Mouse (Mus musculus): ENCODE results near the gene Pklr. TPM values are rescaled to one million over a fixed set of nuclear protein-coding genes. Genes with fewer than 3 reads are reported as not detected.
A peak's percentile ranks its signal among the peaks of the same experiment; 100 is the strongest.

The Pklr gene
- polyA plus RNA-seq, 1 experiment from 2014 or later = 91.8 TPM

DNA sequence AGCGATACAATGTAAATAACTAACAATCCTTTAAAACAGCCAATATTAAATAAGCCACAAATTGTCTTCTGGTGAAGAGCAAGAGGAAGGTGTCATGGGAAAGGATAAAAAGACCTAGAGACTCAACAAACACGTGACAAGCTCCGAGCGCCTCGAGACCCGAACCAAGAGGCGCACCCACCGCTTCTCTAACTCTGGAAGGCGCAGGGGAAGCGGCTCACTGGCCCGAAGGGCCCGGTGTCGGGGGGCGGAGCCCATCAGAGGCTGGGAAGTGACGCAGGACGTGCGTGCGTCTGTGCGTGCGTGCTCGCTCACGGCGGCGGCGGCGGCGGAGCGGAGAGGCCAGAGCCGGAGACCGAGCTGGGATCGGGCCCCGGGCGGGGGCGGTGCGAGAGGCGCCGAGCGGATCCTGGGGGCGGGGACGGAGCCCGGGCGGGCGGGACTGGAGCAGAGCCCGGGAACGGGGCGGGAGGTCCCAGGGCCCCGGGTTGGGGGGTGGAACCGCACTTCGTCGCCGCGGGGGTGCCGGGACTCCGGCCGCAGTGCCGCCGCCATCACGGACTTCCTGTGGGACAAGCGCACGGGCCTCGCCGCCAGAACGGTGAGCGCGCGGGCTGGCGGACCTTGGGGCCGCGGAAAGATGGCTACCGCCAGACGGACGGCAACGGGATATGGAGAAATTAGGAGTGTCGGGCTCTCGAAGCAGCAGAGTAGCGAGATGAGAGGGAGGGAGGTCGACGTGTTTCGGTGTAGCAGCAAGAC lies 28.7 kb downstream of the Pklr start, which contains the start of gene Clk2:
TSS of gene Clk2 (plus strand) at position 290 of the 762 bp plus-strand sequence.
- Histone ChIP-seq H3K9ac (ENCODE audit: low read depth, low read length) (peak within 1 kb of the TSS; percentile 75), H3K27ac (ENCODE audit: low read depth, low read length) (peak within 1 kb of the TSS; percentile 92), H3K9me3 (ENCODE audit: control insufficient read depth) (no peaks in the 10 kb centered on the region), H3K4me3 (ENCODE audit: low read depth, low read length) (peak within 1 kb of the TSS; percentile 72), H3K4me1 (replicated peaks; ENCODE audit: control insufficient read depth, insufficient read depth, low read length) (no peaks in the 10 kb centered on the region; the same call in 1 of the 2 replicates), H3K4me2 (replicated peaks; ENCODE audit: low read depth) (peak within 1 kb of the TSS; percentile 59), H3K27me3 (replicated peaks; ENCODE audit: control insufficient read depth, insufficient read depth, low read length) (no peaks in the 10 kb centered on the region), H3K36me3 (ENCODE audit: control insufficient read depth, insufficient read depth) (peaks cover 26% of the 10 kb centered on the region)
- WGBS = under 1% methylated on average over 69 of the region's 79 CpGs
- peak; percentile 96 for ATAC-seq
- TF ChIP-seq CTCF (IDR thresholded peaks at IDR 0.05; ENCODE audit: low read depth) = no peak

DNA sequence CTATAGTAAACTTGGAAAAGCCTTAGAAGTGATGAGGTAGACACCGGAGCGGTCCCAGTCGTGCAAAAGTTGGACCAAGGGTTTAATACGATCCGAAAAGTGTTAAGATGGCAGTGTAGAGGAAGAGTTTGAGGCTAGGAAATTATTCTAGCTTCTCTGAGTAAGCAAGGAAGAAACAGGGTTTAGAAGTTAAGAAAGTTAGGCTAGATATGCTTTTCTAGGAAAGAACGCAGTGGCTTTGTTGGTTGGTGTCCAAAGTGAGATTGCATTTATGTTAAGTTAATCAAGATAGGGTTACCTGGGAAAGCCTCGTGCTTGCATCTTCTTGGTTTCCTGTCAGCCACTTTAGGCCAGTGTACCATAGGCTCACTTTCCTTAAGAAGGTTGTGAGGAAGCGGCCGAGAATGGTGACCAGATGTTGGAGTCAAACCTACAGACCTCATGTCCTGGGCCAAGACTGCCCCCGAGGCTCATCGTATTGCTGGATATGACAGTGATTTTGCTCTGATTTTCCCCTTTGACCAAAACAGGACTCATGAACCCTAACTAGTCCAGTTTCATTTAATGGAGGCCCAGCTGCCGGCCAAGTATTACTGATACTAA lies 29.4 kb downstream of the Pklr start:
- H3K4me1 ChIP-seq (replicated peaks; ENCODE audit: control insufficient read depth, insufficient read depth, low read length) = no peaks in the 10 kb centered on the region; the same call in 1 of the 2 replicates
- H3K9ac ChIP-seq (ENCODE audit: low read depth, low read length) = peak overlapping the region; percentile 75
- WGBS = 14% methylated on average over 12 of the region's 12 CpGs
- peak overlapping the region; percentile 92 for H3K27ac ChIP-seq (ENCODE audit: low read depth, low read length)
- no peaks in the 10 kb centered on the region for H3K9me3 ChIP-seq (ENCODE audit: control insufficient read depth)
- H3K36me3 ChIP-seq (ENCODE audit: control insufficient read depth, insufficient read depth) = peaks cover 32% of the 10 kb centered on the region
- no peaks in the 10 kb centered on the region for H3K27me3 ChIP-seq (replicated peaks; ENCODE audit: control insufficient read depth, insufficient read depth, low read length)
- ATAC-seq = no peak
- peak overlapping the region; percentile 72 for H3K4me3 ChIP-seq (ENCODE audit: low read depth, low read length)
- H3K4me2 ChIP-seq (replicated peaks; ENCODE audit: low read depth) = peak overlapping the region; percentile 59
- TF ChIP-seq CTCF (IDR thresholded peaks at IDR 0.05; ENCODE audit: low read depth) = no peak

GRCm38 (mm10) chr3:89166945-89167344 lies 31.0 kb downstream of the Pklr start:
- Histone ChIP-seq H3K27ac (ENCODE audit: low read depth, low read length) (no peak overlapping the region), H3K4me3 (ENCODE audit: low read depth, low read length) (no peak overlapping the region), H3K9me3 (ENCODE audit: control insufficient read depth) (no peaks in the 10 kb centered on the region), H3K27me3 (replicated peaks; ENCODE audit: control insufficient read depth, insufficient read depth, low read length) (no peaks in the 10 kb centered on the region), H3K36me3 (ENCODE audit: control insufficient read depth, insufficient read depth) (peaks cover 46% of the 10 kb centered on the region), H3K9ac (ENCODE audit: low read depth, low read length) (no peak overlapping the region), H3K4me1 (replicated peaks; ENCODE audit: control insufficient read depth, insufficient read depth, low read length) (no peaks in the 10 kb centered on the region; the same call in 1 of the 2 replicates), H3K4me2 (replicated peaks; ENCODE audit: low read depth) (no peak overlapping the region)
- WGBS = 94% methylated on average over 19 of the region's 19 CpGs
- ATAC-seq = no peak
- no peak for TF ChIP-seq CTCF (IDR thresholded peaks at IDR 0.05; ENCODE audit: low read depth)

DNA sequence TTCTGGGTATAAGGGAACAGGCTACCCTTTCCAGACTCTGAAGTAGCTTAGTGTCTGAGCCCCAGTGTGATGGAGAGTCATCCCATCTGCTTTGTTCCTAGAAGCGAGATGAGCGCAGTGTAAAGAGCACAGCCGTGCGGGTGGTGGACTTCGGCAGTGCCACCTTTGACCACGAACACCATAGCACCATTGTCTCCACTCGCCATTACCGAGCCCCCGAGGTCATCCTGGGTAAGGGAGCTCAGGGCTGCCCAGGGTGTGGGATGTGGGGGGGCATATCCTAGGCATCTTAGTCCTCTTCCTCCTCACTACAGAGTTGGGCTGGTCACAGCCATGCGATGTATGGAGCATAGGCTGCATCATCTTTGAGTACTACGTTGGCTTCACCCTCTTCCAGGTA lies 38.9 kb downstream of the Pklr start:
- Histone ChIP-seq H3K4me2 (replicated peaks; ENCODE audit: low read depth) (no peak overlapping the region), H3K4me1 (replicated peaks; ENCODE audit: control insufficient read depth, insufficient read depth, low read length) (0 out of 2 replicates have a peak, but pooled peaks cover 7% of the 10 kb centered on the region), H3K4me3 (ENCODE audit: low read depth, low read length) (no peak overlapping the region), H3K9ac (ENCODE audit: low read depth, low read length) (no peak overlapping the region), H3K27me3 (replicated peaks; ENCODE audit: control insufficient read depth, insufficient read depth, low read length) (no peaks in the 10 kb centered on the region), H3K27ac (ENCODE audit: low read depth, low read length) (peak overlapping the region; percentile 35; the same call in 1 of the 2 replicates), H3K36me3 (ENCODE audit: control insufficient read depth, insufficient read depth) (peaks cover 69% of the 10 kb centered on the region), H3K9me3 (ENCODE audit: control insufficient read depth) (no peaks in the 10 kb centered on the region)
- 94% methylated on average over 11 of the region's 11 CpGs for WGBS
- no peak for TF ChIP-seq CTCF (IDR thresholded peaks at IDR 0.05; ENCODE audit: low read depth)
- ATAC-seq = no peak

DNA sequence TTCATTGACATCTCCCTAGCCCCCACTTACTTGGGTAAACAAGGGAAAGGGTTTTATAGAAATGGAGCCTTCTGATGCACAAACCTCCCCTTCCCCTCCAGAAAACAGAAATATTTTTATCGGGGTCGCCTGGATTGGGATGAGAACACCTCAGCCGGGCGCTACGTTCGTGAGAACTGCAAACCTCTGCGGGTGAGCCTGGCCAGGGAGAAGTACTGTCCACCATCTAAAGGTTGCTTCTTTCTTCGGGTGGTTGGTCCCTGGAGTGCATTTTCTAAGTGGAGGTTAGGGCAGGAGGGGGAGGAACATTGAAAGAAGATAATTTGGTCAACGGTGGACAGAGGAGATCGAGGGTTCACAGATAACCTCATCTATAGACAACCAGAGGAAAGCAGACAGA lies 39.6 kb downstream of the Pklr start:
- H3K9me3 ChIP-seq (ENCODE audit: control insufficient read depth) = no peaks in the 10 kb centered on the region
- peaks cover 69% of the 10 kb centered on the region for H3K36me3 ChIP-seq (ENCODE audit: control insufficient read depth, insufficient read depth)
- H3K9ac ChIP-seq (ENCODE audit: low read depth, low read length) = no peak overlapping the region
- no peak for TF ChIP-seq CTCF (IDR thresholded peaks at IDR 0.05; ENCODE audit: low read depth)
- 0 out of 2 replicates have a peak, but pooled peaks cover 7% of the 10 kb centered on the region for H3K4me1 ChIP-seq (replicated peaks; ENCODE audit: control insufficient read depth, insufficient read depth, low read length)
- WGBS = 91% methylated on average over 10 of the region's 10 CpGs
- no peak for ATAC-seq
- no peaks in the 10 kb centered on the region for H3K27me3 ChIP-seq (replicated peaks; ENCODE audit: control insufficient read depth, insufficient read depth, low read length)
- no peak overlapping the region for H3K4me3 ChIP-seq (ENCODE audit: low read depth, low read length)
- no peak overlapping the region for H3K27ac ChIP-seq (ENCODE audit: low read depth, low read length)
- H3K4me2 ChIP-seq (replicated peaks; ENCODE audit: low read depth) = no peak overlapping the region

DNA sequence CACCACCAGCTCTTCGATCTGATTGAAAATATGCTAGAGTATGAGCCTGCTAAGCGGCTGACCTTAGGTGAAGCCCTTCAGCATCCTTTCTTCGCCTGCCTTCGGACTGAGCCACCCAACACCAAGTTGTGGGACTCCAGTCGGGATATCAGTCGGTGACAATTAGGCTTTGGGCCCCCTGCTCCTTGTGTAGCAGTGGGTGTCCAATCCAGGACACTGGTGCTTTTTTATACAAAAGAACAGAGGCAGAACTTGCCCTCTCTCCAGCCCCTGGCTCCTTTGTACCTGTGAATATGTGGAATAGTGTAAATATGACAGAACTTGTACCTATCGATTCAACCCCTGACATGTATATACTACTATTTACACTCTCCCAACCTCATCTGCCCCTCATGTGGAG lies 40.5 kb downstream of the Pklr start:
- Histone ChIP-seq H3K4me1 (replicated peaks; ENCODE audit: control insufficient read depth, insufficient read depth, low read length) (0 out of 2 replicates have a peak, but pooled peaks cover 7% of the 10 kb centered on the region), H3K36me3 (ENCODE audit: control insufficient read depth, insufficient read depth) (peaks cover 68% of the 10 kb centered on the region), H3K9ac (ENCODE audit: low read depth, low read length) (no peak overlapping the region), H3K4me2 (replicated peaks; ENCODE audit: low read depth) (no peak overlapping the region), H3K27me3 (replicated peaks; ENCODE audit: control insufficient read depth, insufficient read depth, low read length) (no peaks in the 10 kb centered on the region), H3K9me3 (ENCODE audit: control insufficient read depth) (no peaks in the 10 kb centered on the region), H3K27ac (ENCODE audit: low read depth, low read length) (no peak overlapping the region), H3K4me3 (ENCODE audit: low read depth, low read length) (no peak overlapping the region)
- ATAC-seq = no peak
- no peak for TF ChIP-seq CTCF (IDR thresholded peaks at IDR 0.05; ENCODE audit: low read depth)
- WGBS = 84% methylated on average over 7 of the region's 7 CpGs
